Mouse (Mus musculus) kidney, adult 9 months (tissue): Measurements from ENCODE around the gene Cacna2d3.

ENCODE experiments used
- DNase-seq: peaks from one replicate; pipeline ENCODE4 v3.0.0; 2022

The Cacna2d3 gene

DNA sequence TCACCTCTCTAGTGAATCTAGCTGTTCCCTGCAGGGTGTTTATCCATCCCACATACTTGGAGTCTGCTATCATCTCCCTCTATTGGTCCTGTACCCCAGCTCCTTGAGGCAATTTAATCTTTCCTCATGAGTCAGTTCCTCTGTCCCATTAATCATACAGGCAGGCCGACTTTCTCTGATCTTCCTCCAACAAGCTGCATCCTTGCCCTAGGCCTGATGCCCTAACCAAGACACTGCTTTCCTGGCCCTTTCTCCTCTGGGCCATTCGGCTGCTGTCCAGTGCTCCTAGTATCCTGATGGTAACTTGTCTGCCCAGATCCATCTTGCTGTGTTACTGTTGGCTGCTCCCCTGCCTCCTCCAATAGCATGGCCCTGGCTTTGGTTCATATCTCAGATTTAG, 737.4 kb downstream of the Cacna2d3 start:
- no peak for DNase-seq

- no peak for DNase-seq
Measured at GRCm38 (mm10) chr14:28980482-28980881, 741.2 kb downstream of the Cacna2d3 start.

GRCm38 (mm10) chr14:28979230-28979629, 742.4 kb downstream of the Cacna2d3 start:
- DNase-seq: no peak

DNA sequence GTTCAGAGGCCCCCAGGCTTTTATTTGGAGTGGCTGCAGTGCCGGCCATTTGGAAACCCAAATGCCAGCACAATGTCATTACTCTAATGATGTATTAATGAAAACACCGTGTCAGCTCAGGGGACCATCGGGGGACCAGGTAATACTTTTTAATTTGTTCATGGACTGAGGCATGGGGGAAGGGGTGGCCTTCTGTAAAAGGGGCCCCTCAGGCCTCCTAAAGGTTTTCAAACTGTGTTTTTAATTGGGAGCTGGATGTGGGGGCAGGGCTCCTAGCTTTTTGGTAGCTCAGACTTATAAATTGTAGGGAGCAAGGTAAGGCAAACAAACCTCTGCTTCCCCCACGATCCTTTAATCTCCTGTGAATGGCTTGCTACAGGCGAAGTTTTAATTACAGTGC, 749.0 kb downstream of the Cacna2d3 start:
- peak; percentile 49 for DNase-seq

DNA sequence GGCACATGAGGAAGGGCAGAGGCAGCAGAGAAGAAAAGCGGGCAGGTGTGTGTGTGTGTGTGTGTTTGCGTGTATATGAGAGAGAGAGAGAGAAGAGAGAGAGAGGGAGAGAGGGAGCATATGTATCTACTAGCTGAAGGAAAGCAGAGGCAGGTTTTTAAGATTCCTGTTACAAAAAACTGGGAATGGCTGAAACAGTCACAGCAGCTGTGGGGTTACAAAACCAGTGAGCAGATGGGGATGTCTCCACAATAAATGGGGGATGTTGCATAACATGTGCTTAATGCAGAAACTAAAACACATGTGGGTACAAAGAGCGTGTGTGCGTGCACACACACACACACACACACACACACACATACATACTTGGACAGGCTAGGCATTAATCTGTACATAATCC, 752.4 kb downstream of the Cacna2d3 start:
- no peak for DNase-seq

DNA sequence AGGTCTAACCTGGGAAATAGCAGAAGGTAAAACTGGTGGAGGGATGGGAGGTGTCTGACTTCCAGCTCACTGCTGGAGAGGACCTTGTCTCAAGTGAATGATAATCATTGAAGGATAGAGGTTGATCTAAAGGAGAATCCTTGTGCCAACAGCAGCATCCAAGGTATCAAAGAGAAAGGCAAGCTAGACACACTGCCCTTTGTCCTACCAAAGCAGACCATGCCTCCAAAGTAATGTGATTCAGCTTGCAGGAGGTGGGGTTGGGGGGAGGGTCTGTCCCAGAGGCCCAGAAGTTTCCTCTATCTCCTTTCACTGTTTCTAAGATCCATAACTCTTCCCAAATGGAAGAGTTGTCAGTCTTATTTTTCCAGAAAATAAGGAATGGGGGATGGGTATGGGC, 754.8 kb downstream of the Cacna2d3 start:
- DNase-seq: no peak

GRCm38 (mm10) chr14:28961379-28961778, 760.3 kb downstream of the Cacna2d3 start:
- no peak for DNase-seq

- no peak for DNase-seq
Measured at GRCm38 (mm10) chr14:28959042-28959441, 762.6 kb downstream of the Cacna2d3 start.

GRCm38 (mm10) chr14:28958131-28959015, 763.3 kb downstream of the Cacna2d3 start:
- no peak for DNase-seq

GRCm38 (mm10) chr14:28955181-28955580, 766.5 kb downstream of the Cacna2d3 start:
- DNase-seq: no peak

DNA sequence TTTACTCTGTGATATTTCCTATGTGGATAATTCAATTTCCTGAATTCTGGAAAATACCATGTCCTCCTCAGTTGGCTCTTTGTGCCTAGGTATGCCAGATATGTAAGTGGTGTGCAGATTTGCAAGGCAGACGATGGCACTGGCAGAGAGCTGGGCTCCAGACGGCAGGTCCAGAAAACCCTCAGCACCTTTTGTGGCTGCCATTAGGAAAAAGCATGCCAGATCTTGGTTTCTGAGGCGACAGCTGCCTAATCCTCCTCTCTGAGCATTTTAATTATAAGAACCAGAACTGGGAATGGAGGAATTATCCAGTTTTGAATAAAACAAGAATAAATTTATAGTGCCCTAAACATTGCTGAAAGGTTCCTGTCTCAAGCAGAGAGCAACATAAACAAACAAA, 767.1 kb downstream of the Cacna2d3 start:
- no peak for DNase-seq

DNA sequence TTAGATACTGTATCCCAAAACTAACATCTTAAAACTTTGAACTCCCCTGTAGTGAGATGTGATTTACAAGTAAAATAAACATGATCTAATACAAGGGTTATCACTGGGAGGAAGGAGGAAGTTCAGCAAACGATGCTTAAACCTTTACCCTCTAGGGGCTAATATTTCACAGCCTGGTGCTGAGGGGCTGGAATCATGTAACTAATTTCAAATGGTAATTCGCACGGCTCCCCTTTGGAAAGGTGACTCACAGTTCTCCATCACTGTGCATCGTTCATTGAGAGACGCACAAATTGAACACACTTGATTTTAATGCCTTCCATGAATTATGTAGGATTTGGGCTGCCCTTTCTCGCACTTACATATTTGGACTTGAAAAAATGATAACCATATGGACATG, 767.6 kb downstream of the Cacna2d3 start:
- no peak for DNase-seq

GRCm38 (mm10) chr14:28953409-28953808, 768.3 kb downstream of the Cacna2d3 start:
- DNase-seq: no peak

GRCm38 (mm10) chr14:28950499-28950898, 771.2 kb downstream of the Cacna2d3 start:
- peak; percentile 58 for DNase-seq

DNA sequence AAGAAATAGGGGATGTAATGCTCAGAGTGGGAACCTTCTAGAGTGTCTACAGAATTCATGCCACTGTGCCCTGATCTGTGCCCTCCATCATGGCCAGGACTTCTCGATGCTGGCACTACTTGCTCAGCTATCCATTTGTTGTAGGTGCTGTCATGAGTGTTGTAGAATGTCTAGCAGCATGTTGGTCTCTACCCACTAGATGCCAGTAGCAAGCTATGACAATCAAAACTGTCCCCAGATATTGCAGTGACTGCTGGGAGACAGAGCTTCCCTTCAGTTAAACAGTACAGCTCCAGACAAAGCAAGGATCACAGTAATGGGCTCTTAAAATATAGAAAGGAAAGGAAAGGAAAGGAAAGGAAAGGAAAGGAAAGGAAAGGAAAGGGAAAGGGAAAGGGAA, 771.9 kb downstream of the Cacna2d3 start:
- DNase-seq: peak; percentile 60

DNA sequence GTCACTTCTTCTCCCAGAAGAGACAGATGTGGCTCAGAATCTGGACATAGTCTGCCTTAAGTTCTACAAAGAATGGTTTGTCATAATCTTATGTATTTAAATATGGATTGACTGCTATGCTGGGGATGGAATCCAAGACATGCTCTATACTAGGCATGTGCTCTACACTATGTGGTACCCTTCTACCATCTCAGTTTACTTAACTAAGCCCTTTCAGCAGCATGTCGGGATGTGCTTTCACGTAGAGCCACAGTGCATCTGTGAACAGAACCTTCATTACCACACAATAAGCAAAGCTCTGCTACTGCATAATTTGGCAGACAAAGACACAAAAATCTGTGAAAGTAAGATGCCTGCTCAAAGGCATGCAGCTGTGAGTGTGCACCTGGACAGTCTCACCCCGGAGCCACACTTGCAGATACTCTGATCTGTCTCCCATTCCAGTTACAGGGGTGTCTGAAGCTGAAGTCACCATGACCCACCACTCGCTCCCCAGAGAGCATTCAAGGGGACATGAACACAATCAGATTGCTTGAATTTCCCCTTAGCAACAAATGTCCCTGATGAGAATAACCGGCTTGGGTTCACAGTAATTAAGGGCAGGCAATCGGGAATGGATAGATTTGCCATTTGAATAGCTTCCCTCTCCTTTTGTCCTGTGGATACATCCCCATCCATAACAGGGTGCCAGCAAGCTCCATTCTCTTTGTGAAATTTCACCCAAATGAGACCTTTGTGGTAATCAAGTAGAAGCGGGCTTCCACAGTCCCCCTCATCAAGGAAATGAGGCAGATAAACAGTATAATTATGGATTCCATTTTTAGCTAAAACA, 773.4 kb downstream of the Cacna2d3 start:
- no peak for DNase-seq

- no peak for DNase-seq
Measured at GRCm38 (mm10) chr14:28932746-28933293, 788.8 kb downstream of the Cacna2d3 start.

DNA sequence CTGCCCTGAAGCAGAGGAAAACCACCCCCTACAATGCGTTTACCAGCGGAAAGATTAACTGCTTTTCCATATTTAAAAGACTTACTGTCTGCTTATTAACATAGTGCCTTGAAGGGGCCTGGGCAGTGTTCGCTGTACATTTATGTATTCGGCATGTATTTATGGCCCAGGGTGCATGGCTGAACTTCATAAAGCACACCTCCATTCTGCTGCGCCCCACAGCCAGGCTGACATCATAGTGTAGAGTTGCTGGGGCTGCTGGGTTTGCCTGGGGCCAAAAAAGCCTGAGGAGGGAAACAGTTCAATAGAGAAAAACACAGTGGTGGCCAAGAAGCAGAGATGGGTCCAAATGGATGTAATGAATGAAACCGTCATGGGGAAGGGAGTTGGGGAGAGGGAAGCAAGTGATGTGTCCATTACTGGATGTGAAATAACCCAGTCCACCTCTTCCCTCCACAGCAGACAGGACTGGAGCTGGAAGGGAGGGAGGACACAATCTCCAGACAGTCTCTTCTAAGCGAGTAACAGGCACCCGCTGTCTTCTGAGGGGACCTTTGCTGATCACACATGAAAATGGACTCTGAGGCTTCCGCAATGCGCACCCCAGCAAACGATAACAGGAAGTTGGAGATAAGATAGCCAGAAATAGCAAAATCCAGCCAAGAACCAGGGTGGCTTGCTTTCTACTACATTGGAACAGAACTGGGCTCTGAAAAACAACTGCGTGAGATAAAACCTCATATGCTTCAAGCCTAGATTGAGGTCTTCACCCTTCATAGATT, 798.3 kb downstream of the Cacna2d3 start:
- peak; percentile 6 for DNase-seq

DNA sequence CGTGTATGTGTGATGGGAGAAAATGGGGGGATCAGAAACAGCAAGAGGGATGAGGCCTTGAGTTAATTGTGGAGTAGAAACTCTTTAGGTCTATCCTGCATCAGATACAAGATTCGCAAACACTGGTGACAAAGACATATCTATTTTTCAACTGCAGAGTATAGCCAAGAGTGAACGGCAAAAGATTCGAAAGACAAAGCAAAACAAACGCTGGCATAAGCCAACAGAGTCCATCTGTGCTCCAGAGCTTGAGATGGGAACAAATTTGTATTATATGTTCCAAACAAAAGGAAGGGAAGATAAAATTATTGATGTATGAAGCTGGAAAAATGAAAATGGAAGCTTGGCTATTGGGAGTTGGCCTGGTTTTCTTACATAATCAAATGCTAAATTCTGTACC, 802.8 kb downstream of the Cacna2d3 start:
- no peak for DNase-seq

DNA sequence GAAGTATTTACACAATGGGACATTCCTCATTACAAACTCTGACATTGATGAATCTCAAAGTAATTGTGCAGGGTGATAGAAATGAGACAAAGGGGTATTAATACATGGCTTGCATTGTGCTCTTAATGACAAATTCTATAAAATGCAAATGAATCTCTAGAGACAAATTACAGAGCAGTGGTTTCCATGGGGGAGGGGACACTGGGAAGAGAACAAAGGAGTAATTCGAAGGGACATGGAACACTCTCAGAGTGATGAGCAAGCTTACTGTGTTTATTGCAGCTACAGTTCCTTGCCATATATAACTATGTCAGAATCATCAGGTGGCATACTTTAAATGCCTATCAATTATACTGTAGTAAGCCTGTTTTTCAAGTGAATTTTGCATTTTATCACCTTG, 806.7 kb downstream of the Cacna2d3 start:
- DNase-seq: no peak

DNA sequence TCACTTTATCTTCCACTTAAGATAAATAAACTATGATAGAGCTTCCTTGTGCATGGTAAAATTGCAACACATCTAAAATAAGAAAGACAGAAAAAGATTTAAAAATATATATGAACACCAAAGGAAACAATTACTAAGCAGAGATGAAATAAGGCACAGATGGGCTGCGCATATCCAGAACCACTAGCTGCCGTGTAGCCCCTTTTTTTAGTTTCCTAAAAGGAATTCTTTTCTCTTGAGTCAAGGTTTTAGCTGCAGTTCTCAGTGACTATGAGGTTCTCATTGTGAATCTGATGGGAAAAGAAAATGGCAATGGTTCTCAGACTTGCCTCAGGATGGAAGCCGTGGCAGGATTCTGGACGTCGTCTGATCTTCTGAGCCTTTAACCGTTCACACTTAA, 814.0 kb downstream of the Cacna2d3 start:
- DNase-seq: no peak

DNA sequence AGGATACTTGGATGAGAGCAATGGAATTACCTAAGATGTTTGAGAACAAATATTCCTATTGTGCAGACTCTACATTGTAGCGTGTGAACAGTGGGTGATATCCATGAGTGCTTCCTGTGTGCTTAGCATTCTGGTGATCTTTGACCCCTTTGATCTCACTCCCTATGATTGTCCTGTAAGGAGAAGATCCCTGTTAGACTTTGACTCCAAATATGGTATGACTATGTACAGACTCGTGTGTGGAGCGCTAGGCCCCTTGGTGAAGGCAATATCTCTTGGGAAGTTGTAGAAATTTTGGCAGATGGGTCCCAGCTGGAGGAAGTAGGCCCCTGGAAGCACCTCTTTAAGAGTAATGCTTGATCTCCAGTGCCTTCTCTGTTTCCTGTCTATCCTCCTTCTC, 829.1 kb downstream of the Cacna2d3 start:
- DNase-seq: no peak

GRCm38 (mm10) chr14:28887373-28887772, 834.3 kb downstream of the Cacna2d3 start:
- DNase-seq: no peak
